Mouse (Mus musculus): ENCODE measurements around the gene Creb3l1. TPM values are rescaled to one million over a fixed set of nuclear protein-coding genes. Genes with fewer than 3 reads are reported as not detected.

Gene Creb3l1
- polyA plus RNA-seq, 1 experiment from 2014 or later, result 12.3 TPM

DNA sequence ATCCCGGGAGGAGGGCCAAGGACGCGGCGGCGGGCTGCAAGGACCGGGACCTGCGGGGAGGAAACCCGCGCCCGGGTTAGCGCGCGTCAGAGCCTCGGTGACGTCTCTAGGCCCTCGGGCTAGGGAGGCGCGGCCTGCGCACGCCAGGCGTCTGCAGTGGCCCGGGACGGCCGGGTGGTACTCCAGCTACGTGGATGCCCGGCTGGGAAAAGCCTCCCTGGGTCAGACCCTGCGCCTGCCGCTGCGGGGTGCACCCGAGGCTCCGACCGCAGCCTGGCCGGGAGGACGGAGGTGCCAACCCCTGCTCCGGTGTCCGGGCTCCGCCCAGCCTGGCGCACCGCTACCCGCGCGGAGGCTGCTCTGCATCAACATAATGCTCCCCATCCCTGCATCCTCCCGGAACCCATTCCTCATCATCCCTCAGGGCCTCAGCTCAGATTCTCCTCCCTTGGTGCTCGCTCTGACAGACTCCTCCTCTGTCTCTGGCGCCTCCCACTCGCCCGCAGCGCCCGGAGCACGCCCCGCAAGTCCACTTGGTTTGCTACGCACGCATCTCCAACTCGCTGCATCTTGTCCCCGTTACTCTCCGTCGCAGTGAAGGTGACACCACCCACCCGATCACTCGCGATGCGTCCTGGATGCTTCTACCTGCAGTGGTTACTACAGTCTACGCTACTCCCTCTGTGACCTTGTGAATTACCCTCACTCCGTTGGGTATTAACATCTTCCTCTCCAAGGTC, 35.3 kb upstream of the Creb3l1 start:
- under 1% methylated on average over 63 of the region's 63 CpGs for WGBS
- no peaks in the 10 kb centered on the region for H3K9me3 ChIP-seq (ENCODE audit: low read length)
- no peak overlapping the region for H3K27ac ChIP-seq (ENCODE audit: low read length)

GRCm38 (mm10) chr2:92058936-92059335, 34.6 kb upstream of the Creb3l1 start:
- Histone ChIP-seq H3K27ac (ENCODE audit: low read length) (no peak overlapping the region), H3K27me3 (ENCODE audit: insufficient read depth, low read length) (peaks cover 39% of the 10 kb centered on the region), H3K4me1 (ENCODE audit: insufficient read depth, low read length) (peaks cover 27% of the 10 kb centered on the region), H3K4me2 (replicated peaks; ENCODE audit: low read depth, low read length) (peak overlapping the region; percentile 99), H3K9ac (replicated peaks; ENCODE audit: low read length) (peak overlapping the region; percentile 19), H3K36me3 (ENCODE audit: insufficient read depth, low read length) (no peaks in the 10 kb centered on the region), H3K4me3 (ENCODE audit: low read length) (peak overlapping the region; percentile 61), H3K9me3 (ENCODE audit: low read length) (no peaks in the 10 kb centered on the region)
- no peak for ATAC-seq (ENCODE audit: low FRiP score, low TSS enrichment)
- WGBS, result under 1% methylated on average over 11 of the region's 11 CpGs

More for the DNA sequence above, 35.3 kb upstream of the Creb3l1 start:
- H3K4me1 ChIP-seq (ENCODE audit: insufficient read depth, low read length), result peaks cover 27% of the 10 kb centered on the region
- peak overlapping the region; percentile 64 for H3K9ac ChIP-seq (replicated peaks; ENCODE audit: low read length)
- peak; percentile 52; the same call in 1 of the 2 replicates for ATAC-seq (ENCODE audit: low FRiP score, low TSS enrichment)
- H3K27me3 ChIP-seq (ENCODE audit: insufficient read depth, low read length), result peaks cover 32% of the 10 kb centered on the region
- H3K4me2 ChIP-seq (replicated peaks; ENCODE audit: low read depth, low read length), result peak overlapping the region; percentile 99
- peak overlapping the region; percentile 61 for H3K4me3 ChIP-seq (ENCODE audit: low read length)
- no peaks in the 10 kb centered on the region for H3K36me3 ChIP-seq (ENCODE audit: insufficient read depth, low read length)

DNA sequence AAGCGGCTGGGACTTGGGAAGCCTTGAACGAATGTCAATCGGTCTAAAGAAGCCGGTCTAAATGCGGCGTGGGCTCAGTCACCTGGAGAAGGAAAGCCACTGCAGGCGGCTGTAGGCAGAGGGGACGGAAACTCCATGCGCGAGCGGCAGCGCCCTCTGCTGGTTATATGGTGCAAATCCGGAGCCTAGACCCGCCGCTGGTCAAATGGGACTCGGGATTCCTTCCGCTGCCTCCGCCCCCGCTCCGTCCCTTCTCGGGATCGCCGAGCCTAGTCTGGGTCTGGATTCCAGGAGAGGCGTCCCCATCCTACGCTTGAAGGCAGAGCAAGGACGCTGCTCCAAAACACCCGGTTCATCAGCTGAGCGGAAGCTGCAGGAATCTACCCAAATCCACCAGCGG, 34.2 kb upstream of the Creb3l1 start:
- H3K27ac ChIP-seq (ENCODE audit: low read length), result no peak overlapping the region
- peaks cover 39% of the 10 kb centered on the region for H3K27me3 ChIP-seq (ENCODE audit: insufficient read depth, low read length)
- H3K4me3 ChIP-seq (ENCODE audit: low read length), result peak overlapping the region; percentile 61
- WGBS, result 0% methylated on average over 29 of the region's 29 CpGs
- H3K9ac ChIP-seq (replicated peaks; ENCODE audit: low read length), result peak overlapping the region; percentile 43
- no peaks in the 10 kb centered on the region for H3K9me3 ChIP-seq (ENCODE audit: low read length)
- H3K4me2 ChIP-seq (replicated peaks; ENCODE audit: low read depth, low read length), result peak overlapping the region; percentile 99
- H3K4me1 ChIP-seq (ENCODE audit: insufficient read depth, low read length), result peaks cover 27% of the 10 kb centered on the region
- peak; percentile 72 for ATAC-seq (ENCODE audit: low FRiP score, low TSS enrichment)
- H3K36me3 ChIP-seq (ENCODE audit: insufficient read depth, low read length), result no peaks in the 10 kb centered on the region

DNA sequence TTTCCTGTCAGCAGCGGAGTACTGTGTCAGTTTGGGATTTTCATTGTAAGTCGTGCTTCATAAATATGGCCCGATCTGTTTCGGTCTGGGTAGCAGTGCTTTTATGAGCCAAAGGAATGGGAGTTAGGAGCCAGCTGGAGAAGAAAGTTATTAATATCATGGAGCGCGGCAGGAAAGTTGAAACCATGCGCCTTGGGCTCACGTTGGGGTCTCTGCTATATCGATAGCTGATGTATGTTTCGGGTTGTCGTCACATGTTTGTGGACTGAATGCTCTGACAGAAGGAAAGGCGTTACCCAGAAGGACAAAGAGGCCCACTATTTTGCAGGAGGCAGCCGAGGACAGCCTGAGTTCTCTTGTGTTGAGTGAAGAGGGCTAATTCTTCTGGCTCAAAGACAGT, 32.5 kb upstream of the Creb3l1 start:
- Histone ChIP-seq H3K27me3 (ENCODE audit: insufficient read depth, low read length) (peaks cover 36% of the 10 kb centered on the region), H3K4me2 (replicated peaks; ENCODE audit: low read depth, low read length) (no peak overlapping the region), H3K36me3 (ENCODE audit: insufficient read depth, low read length) (no peaks in the 10 kb centered on the region), H3K9me3 (ENCODE audit: low read length) (no peaks in the 10 kb centered on the region), H3K4me3 (ENCODE audit: low read length) (no peak overlapping the region), H3K27ac (ENCODE audit: low read length) (no peak overlapping the region), H3K9ac (replicated peaks; ENCODE audit: low read length) (no peak overlapping the region), H3K4me1 (ENCODE audit: insufficient read depth, low read length) (peaks cover 27% of the 10 kb centered on the region)
- ATAC-seq (ENCODE audit: low FRiP score, low TSS enrichment), result no peak
- 82% methylated on average over 13 of the region's 13 CpGs for WGBS

GRCm38 (mm10) chr2:92055831-92056236, 31.5 kb upstream of the Creb3l1 start:
- Histone ChIP-seq H3K4me3 (ENCODE audit: low read length) (peak overlapping the region; percentile 48), H3K4me2 (replicated peaks; ENCODE audit: low read depth, low read length) (peak overlapping the region; percentile 89), H3K36me3 (ENCODE audit: insufficient read depth, low read length) (no peaks in the 10 kb centered on the region), H3K27me3 (ENCODE audit: insufficient read depth, low read length) (peaks cover 29% of the 10 kb centered on the region), H3K27ac (ENCODE audit: low read length) (peak overlapping the region; percentile 91), H3K9ac (replicated peaks; ENCODE audit: low read length) (peak overlapping the region; percentile 75), H3K9me3 (ENCODE audit: low read length) (no peaks in the 10 kb centered on the region), H3K4me1 (ENCODE audit: insufficient read depth, low read length) (peaks cover 27% of the 10 kb centered on the region)
- 2% methylated on average over 14 of the region's 14 CpGs for WGBS
- ATAC-seq (ENCODE audit: low FRiP score, low TSS enrichment), result no peak; the same call in 1 of the 2 replicates

DNA sequence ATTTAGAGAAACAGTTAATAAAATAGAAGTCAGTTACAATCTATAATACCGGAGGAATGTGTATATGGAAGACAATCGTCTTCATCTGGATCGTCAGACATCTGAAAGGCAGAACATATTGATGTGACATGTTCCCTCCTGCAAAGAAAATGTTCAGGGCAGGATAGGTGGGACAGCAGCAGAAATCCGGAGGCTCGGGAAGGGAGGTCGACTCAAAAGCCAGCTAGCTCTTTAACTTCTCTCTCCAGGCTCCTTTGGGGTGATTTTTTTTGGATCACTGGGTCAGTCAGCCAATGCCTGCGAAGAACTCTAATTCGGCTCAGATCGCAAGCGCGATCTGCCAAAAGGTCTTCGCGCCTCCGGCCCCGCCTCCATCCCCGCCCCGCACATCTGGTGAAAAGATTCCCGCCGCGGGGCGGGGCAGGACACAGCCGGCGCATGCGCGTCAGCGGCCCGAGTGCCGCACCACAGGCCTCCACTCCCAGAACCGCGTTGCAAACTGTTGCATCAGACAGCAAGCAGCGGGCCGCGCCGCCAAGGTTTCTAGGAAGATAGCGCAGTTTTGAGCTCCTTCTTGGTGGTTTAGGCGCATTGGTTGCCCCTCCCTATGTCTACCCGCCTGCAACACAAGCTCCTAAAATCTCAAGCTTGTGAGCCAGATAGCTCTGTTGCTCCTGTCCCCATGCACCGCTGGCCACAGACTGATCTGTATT, 31.0 kb upstream of the Creb3l1 start:
- H3K27me3 ChIP-seq (ENCODE audit: insufficient read depth, low read length), result peaks cover 24% of the 10 kb centered on the region
- WGBS, result 3% methylated on average over 38 of the region's 38 CpGs
- H3K4me1 ChIP-seq (ENCODE audit: insufficient read depth, low read length), result peaks cover 27% of the 10 kb centered on the region
- no peaks in the 10 kb centered on the region for H3K9me3 ChIP-seq (ENCODE audit: low read length)
- peak overlapping the region; percentile 89 for H3K4me2 ChIP-seq (replicated peaks; ENCODE audit: low read depth, low read length)
- peak overlapping the region; percentile 75 for H3K9ac ChIP-seq (replicated peaks; ENCODE audit: low read length)
- H3K4me3 ChIP-seq (ENCODE audit: low read length), result peak overlapping the region; percentile 48
- H3K27ac ChIP-seq (ENCODE audit: low read length), result peak overlapping the region; percentile 91
- H3K36me3 ChIP-seq (ENCODE audit: insufficient read depth, low read length), result no peaks in the 10 kb centered on the region
- ATAC-seq (ENCODE audit: low FRiP score, low TSS enrichment), result peak; percentile 76; the same call in 1 of the 2 replicates

GRCm38 (mm10) chr2:92052754-92053153, 28.5 kb upstream of the Creb3l1 start:
- H3K4me2 ChIP-seq (replicated peaks; ENCODE audit: low read depth, low read length), result no peak overlapping the region
- 51% methylated on average over 2 of the region's 2 CpGs for WGBS

DNA sequence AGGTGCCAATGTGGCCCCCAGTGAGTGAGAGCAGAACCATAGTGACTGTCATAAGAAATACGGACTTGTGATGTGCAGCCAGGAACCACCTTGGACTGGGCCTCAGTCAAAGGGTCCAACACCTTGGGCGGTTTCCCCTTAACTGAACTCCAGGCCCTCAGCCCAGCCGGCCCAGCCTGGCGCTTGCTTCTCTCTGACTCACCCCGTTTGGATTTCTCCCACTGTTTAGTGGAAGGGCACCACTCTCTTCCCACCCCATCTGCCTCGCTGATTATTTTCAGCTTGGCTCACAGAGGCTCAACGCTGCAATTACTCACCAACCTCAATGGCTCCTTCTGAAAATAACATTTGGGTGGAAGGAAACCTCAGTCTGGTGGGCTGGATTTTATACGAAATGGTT, 27.9 kb upstream of the Creb3l1 start:
- no peak overlapping the region for H3K4me2 ChIP-seq (replicated peaks; ENCODE audit: low read depth, low read length)
- no peaks in the 10 kb centered on the region for H3K36me3 ChIP-seq (ENCODE audit: insufficient read depth, low read length)
- H3K4me3 ChIP-seq (ENCODE audit: low read length), result no peak overlapping the region
- peaks cover 9% of the 10 kb centered on the region for H3K27me3 ChIP-seq (ENCODE audit: insufficient read depth, low read length)
- H3K9ac ChIP-seq (replicated peaks; ENCODE audit: low read length), result no peak overlapping the region
- no peaks in the 10 kb centered on the region for H3K9me3 ChIP-seq (ENCODE audit: low read length)
- no peak for ATAC-seq (ENCODE audit: low FRiP score, low TSS enrichment)
- H3K4me1 ChIP-seq (ENCODE audit: insufficient read depth, low read length), result peaks cover 11% of the 10 kb centered on the region
- 81% methylated on average over 8 of the region's 8 CpGs for WGBS
- no peak overlapping the region for H3K27ac ChIP-seq (ENCODE audit: low read length)

More at GRCm38 (mm10) chr2:92052754-92053153, 28.5 kb upstream of the Creb3l1 start:
- no peak for ATAC-seq (ENCODE audit: low FRiP score, low TSS enrichment)
- H3K27me3 ChIP-seq (ENCODE audit: insufficient read depth, low read length), result peaks cover 9% of the 10 kb centered on the region
- H3K36me3 ChIP-seq (ENCODE audit: insufficient read depth, low read length), result no peaks in the 10 kb centered on the region
- H3K4me3 ChIP-seq (ENCODE audit: low read length), result no peak overlapping the region
- H3K27ac ChIP-seq (ENCODE audit: low read length), result no peak overlapping the region
- H3K9ac ChIP-seq (replicated peaks; ENCODE audit: low read length), result no peak overlapping the region
- peaks cover 11% of the 10 kb centered on the region for H3K4me1 ChIP-seq (ENCODE audit: insufficient read depth, low read length)
- no peaks in the 10 kb centered on the region for H3K9me3 ChIP-seq (ENCODE audit: low read length)

DNA sequence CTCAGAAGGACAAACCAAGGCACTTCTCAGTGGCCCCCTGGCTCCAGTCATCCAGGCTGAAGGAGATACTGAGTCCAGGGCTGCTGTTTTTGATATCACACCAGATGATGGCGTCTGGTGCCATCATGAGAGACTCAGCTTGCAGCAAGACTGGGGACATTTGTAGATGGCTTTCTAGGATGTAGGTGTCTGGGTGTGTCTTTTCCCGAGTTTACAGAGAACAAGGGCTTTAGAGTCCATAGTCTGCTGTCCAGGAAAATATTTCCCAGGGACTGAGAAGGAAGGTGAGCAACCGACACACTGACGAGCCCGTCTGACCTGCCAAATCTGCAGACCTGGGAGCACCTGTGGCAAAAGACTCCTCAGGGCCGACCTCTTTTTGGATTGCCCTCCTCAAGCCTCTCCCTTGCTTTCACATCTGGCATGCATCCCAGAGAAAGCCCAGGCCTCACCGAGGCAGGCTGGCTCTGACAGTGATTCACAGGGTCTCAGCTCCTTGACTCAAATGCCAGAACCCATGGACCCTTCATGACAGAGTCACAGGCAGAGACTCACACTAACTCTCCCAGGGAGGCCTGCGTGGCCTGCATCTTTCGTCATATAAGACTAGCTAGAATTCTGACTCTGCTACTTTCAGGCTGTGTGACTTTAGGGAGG, 23.9 kb upstream of the Creb3l1 start:
- no peak overlapping the region for H3K9ac ChIP-seq (replicated peaks; ENCODE audit: low read length)
- no peaks in the 10 kb centered on the region for H3K4me1 ChIP-seq (ENCODE audit: insufficient read depth, low read length)
- H3K36me3 ChIP-seq (ENCODE audit: insufficient read depth, low read length), result no peaks in the 10 kb centered on the region
- no peaks in the 10 kb centered on the region for H3K9me3 ChIP-seq (ENCODE audit: low read length)
- WGBS, result 66% methylated on average over 9 of the region's 9 CpGs
- H3K4me2 ChIP-seq (replicated peaks; ENCODE audit: low read depth, low read length), result no peak overlapping the region
- no peak overlapping the region for H3K4me3 ChIP-seq (ENCODE audit: low read length)
- no peaks in the 10 kb centered on the region for H3K27me3 ChIP-seq (ENCODE audit: insufficient read depth, low read length)
- ATAC-seq (ENCODE audit: low FRiP score, low TSS enrichment), result no peak
- no peak overlapping the region for H3K27ac ChIP-seq (ENCODE audit: low read length)
